Mouse (Mus musculus): ENCODE data around the gene Nucks1. TPM values are rescaled to one million over a fixed set of nuclear protein-coding genes. Genes with fewer than 3 reads are reported as not detected.
A peak's percentile ranks its signal among the peaks of the same experiment; 100 is the strongest.
"Not testable (repeated sequence)": the region's sequence is repeated elsewhere in the genome, so short reads cannot be mapped to it uniquely, and the experiment has no call there.

Gene Nucks1
- polyA plus RNA-seq, 1 experiment: 51.4 TPM

- TF ChIP-seq CTCF (IDR thresholded peaks at IDR 0.05; ENCODE audit: extremely low read depth, insufficient read depth, low read length) (no peak), POLR2A (IDR thresholded peaks at IDR 0.05; ENCODE audit: extremely low read depth, insufficient read depth, low read length) (no peak)
- H3K4me1 ChIP-seq (ENCODE audit: control insufficient read depth, insufficient read depth, low read length): no peaks in the 10 kb centered on the region; the same call in 1 of the 2 replicates
- no peak overlapping the region for H3K27ac ChIP-seq (ENCODE audit: insufficient read depth, low read length)
- H3K4me3 ChIP-seq (ENCODE audit: insufficient read depth, low read length): no peak overlapping the region
Observed at GRCm38 (mm10) chr1:131882787-131883186, 27.5 kb upstream of the Nucks1 start.

- H3K4me3 ChIP-seq (ENCODE audit: insufficient read depth, low read length): no peak overlapping the region
- TF ChIP-seq CTCF (IDR thresholded peaks at IDR 0.05; ENCODE audit: extremely low read depth, insufficient read depth, low read length) (no peak), POLR2A (IDR thresholded peaks at IDR 0.05; ENCODE audit: extremely low read depth, insufficient read depth, low read length) (no peak)
- no peak overlapping the region; the same call in 1 of the 2 replicates for H3K27ac ChIP-seq (ENCODE audit: insufficient read depth, low read length)
- H3K4me1 ChIP-seq (ENCODE audit: control insufficient read depth, insufficient read depth, low read length): no peaks in the 10 kb centered on the region; the same call in 1 of the 2 replicates
Observed at GRCm38 (mm10) chr1:131886173-131886572, 24.2 kb upstream of the Nucks1 start.

- no peaks in the 10 kb centered on the region; the same call in 1 of the 2 replicates for H3K4me1 ChIP-seq (ENCODE audit: control insufficient read depth, insufficient read depth, low read length)
- H3K27ac ChIP-seq (ENCODE audit: insufficient read depth, low read length): no peak overlapping the region; the same call in 1 of the 2 replicates
- H3K4me3 ChIP-seq (ENCODE audit: insufficient read depth, low read length): no peak overlapping the region
- TF ChIP-seq CTCF (IDR thresholded peaks at IDR 0.05; ENCODE audit: extremely low read depth, insufficient read depth, low read length): no peak
- no peak for TF ChIP-seq POLR2A (IDR thresholded peaks at IDR 0.05; ENCODE audit: extremely low read depth, insufficient read depth, low read length)
Observed at GRCm38 (mm10) chr1:131886641-131887040, 23.7 kb upstream of the Nucks1 start.

- TF ChIP-seq CTCF (IDR thresholded peaks at IDR 0.05; ENCODE audit: extremely low read depth, insufficient read depth, low read length) (no peak), POLR2A (IDR thresholded peaks at IDR 0.05; ENCODE audit: extremely low read depth, insufficient read depth, low read length) (no peak)
- Histone ChIP-seq H3K27ac (ENCODE audit: insufficient read depth, low read length) (no peak overlapping the region), H3K4me1 (ENCODE audit: control insufficient read depth, insufficient read depth, low read length) (no peaks in the 10 kb centered on the region; the same call in 1 of the 2 replicates), H3K4me3 (ENCODE audit: insufficient read depth, low read length) (no peak overlapping the region)
Observed at GRCm38 (mm10) chr1:131890043-131890658, 20.2 kb upstream of the Nucks1 start.

GRCm38 (mm10) chr1:131891436-131891835, 18.9 kb upstream of the Nucks1 start:
- Histone ChIP-seq H3K4me3 (ENCODE audit: insufficient read depth, low read length) (no peak overlapping the region), H3K4me1 (ENCODE audit: control insufficient read depth, insufficient read depth, low read length) (no peaks in the 10 kb centered on the region; the same call in 1 of the 2 replicates), H3K27ac (ENCODE audit: insufficient read depth, low read length) (no peak overlapping the region)
- TF ChIP-seq POLR2A (IDR thresholded peaks at IDR 0.05; ENCODE audit: extremely low read depth, insufficient read depth, low read length) (no peak), CTCF (IDR thresholded peaks at IDR 0.05; ENCODE audit: extremely low read depth, insufficient read depth, low read length) (no peak)

- TF ChIP-seq POLR2A (IDR thresholded peaks at IDR 0.05; ENCODE audit: extremely low read depth, insufficient read depth, low read length) (no peak), CTCF (IDR thresholded peaks at IDR 0.05; ENCODE audit: extremely low read depth, insufficient read depth, low read length) (no peak)
- no peaks in the 10 kb centered on the region for H3K4me1 ChIP-seq (ENCODE audit: control insufficient read depth, insufficient read depth, low read length)
Observed at GRCm38 (mm10) chr1:131902679-131903078, 7.7 kb upstream of the Nucks1 start.

GRCm38 (mm10) chr1:131903251-131903650, 7.1 kb upstream of the Nucks1 start:
- no peak overlapping the region for H3K4me3 ChIP-seq (ENCODE audit: insufficient read depth, low read length)
- no peaks in the 10 kb centered on the region for H3K4me1 ChIP-seq (ENCODE audit: control insufficient read depth, insufficient read depth, low read length)
- TF ChIP-seq POLR2A (IDR thresholded peaks at IDR 0.05; ENCODE audit: extremely low read depth, insufficient read depth, low read length) (no peak), CTCF (IDR thresholded peaks at IDR 0.05; ENCODE audit: extremely low read depth, insufficient read depth, low read length) (no peak)
- H3K27ac ChIP-seq (ENCODE audit: insufficient read depth, low read length): no peak overlapping the region

More at GRCm38 (mm10) chr1:131902679-131903078, 7.7 kb upstream of the Nucks1 start:
- Histone ChIP-seq H3K27ac (ENCODE audit: insufficient read depth, low read length) (no peak overlapping the region), H3K4me3 (ENCODE audit: insufficient read depth, low read length) (no peak overlapping the region)

GRCm38 (mm10) chr1:131905497-131905896, 4.8 kb upstream of the Nucks1 start:
- TF ChIP-seq CTCF (IDR thresholded peaks at IDR 0.05; ENCODE audit: extremely low read depth, insufficient read depth, low read length): peak; percentile 47
- TF ChIP-seq POLR2A (IDR thresholded peaks at IDR 0.05; ENCODE audit: extremely low read depth, insufficient read depth, low read length): no peak
- no peaks in the 10 kb centered on the region; the same call in 1 of the 2 replicates for H3K4me1 ChIP-seq (ENCODE audit: control insufficient read depth, insufficient read depth, low read length)
- no peak overlapping the region for H3K4me3 ChIP-seq (ENCODE audit: insufficient read depth, low read length)

GRCm38 (mm10) chr1:131908456-131908855, 1.9 kb upstream of the Nucks1 start:
- Histone ChIP-seq H3K27ac (ENCODE audit: insufficient read depth, low read length) (no peak overlapping the region), H3K4me1 (ENCODE audit: control insufficient read depth, insufficient read depth, low read length) (peaks cover 2% of the 10 kb centered on the region; the same call in 1 of the 2 replicates), H3K4me3 (ENCODE audit: insufficient read depth, low read length) (no peak overlapping the region)
- TF ChIP-seq POLR2A (IDR thresholded peaks at IDR 0.05; ENCODE audit: extremely low read depth, insufficient read depth, low read length) (no peak), CTCF (IDR thresholded peaks at IDR 0.05; ENCODE audit: extremely low read depth, insufficient read depth, low read length) (no peak)

More at GRCm38 (mm10) chr1:131905497-131905896, 4.8 kb upstream of the Nucks1 start:
- H3K27ac ChIP-seq (ENCODE audit: insufficient read depth, low read length): no peak overlapping the region

GRCm38 (mm10) chr1:131909236-131909635, 1.1 kb upstream of the Nucks1 start:
- not testable (repeated sequence) for H3K4me3 ChIP-seq (ENCODE audit: insufficient read depth, low read length); H3K4me1 ChIP-seq (ENCODE audit: control insufficient read depth, insufficient read depth, low read length); H3K27ac ChIP-seq (ENCODE audit: insufficient read depth, low read length)
